Mouse (Mus musculus): ENCODE results near the gene Olfr1532-ps1. TPM values are rescaled to one million over a fixed set of nuclear protein-coding genes. Genes with fewer than 3 reads are reported as not detected.

The Olfr1532-ps1 gene
- polyA plus RNA-seq (2012; rRNA removed), result not detected in 2 replicates

DNA sequence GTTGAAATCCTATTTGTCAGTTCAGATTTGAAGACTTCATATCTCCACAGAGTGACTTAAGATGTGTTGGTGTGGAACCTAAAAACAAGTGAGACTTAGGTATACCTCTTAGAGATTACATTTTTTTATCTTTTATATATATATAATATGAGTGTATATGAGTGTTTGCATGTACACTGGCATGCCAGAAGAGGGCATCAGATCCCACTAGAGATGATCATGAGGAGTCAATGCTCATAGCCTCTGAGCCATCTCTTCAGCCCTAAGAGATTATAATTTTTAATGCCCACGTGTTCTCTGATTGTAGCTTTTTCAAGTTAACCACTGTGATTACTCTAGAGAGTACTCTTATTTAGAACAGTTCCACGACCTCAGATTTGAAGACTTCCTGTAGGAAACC lies at the start of gene Olfr1532-ps1:
Olfr1532-ps1 (plus strand) TSS at position 326 of the 400 bp plus-strand sequence.

DNA sequence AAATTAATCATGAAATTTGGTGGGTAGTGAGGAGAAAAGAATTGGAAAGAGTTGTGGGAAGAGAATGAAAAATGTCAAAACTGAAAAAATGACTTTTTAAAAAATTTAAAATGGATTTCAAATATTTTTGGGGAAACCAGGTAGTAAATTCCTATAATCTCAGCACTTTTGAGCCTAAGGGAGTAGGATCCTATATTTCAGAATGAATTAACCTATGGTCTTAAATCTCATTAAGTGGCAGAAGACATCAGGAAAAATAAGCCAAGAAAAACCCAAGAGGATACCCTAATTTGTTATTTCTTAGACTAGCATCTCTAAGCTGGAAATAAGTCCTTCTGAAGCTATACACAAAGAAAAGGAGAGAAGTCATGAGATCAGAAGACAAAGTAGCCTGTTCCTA lies 44.9 kb upstream of the Olfr1532-ps1 start, which contains the start of gene Olfr704:
Olfr704 (plus strand) TSS at position 301 of the 400 bp plus-strand sequence.

DNA sequence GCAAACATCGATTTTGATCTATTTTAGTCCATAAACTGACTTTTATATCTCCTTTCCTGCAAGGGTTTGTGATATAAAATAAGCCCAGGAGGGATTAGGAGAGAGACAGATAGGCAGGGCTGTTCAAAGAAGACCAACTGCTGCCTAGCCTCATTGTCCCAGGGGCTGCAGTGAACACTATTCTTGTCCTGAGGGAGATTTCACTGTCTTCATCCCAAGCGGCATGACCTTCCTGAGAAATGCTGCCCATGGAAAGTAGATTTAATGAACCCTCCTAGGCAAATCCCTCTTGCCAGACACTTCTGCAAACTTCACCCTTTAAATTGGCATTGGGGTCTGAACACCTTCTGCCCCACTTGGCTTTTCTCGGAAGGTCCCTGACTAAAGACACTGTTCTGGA lies 31.0 kb upstream of the Olfr1532-ps1 start, which contains the start of gene Olfr705:
Olfr705 (minus strand) TSS at position 101 of the 400 bp plus-strand sequence.

DNA sequence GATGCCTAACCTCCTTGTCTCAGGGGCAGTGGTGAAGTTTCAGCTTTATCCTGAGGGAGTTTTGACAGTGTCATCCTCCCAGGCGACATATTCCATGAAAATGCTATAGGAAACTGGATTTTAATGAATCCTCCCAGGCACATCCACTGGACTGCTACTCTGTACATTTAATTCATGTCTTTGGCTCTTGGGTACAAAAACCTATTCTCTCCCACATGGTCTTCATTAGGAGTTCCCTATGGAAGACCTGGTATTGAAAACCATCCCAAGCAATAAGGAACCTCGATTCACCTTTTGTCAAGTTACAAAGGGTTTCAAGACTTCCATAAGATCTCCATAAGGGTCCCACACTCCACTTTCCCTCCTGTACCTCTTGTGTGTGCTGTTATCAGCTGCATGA lies 19.7 kb upstream of the Olfr1532-ps1 start, which contains the start of gene Olfr706:
Olfr706 (minus strand) TSS at position 101 of the 400 bp plus-strand sequence.

DNA sequence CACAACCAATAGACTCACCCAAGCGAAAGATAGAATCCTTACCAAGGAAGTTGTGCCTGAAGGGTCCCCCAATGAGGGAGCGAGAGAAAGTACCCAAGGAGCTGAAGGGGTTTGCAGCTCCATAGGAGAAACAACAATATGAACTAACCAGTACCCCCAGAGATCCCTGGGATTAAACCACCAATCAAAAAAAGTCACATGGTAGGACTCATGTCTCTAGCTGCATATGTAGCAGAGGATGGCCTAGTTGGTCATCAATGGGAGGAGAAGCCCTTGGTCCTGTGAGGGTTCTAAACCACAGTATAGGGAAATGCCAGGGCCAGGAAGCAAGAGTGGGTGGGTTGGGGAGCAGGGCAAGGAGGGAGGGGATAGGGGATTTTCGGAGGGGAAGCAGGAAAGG lies 6.7 kb upstream of the Olfr1532-ps1 start, which contains the start of gene Olfr707:
Olfr707 (minus strand) TSS at position 101 of the 400 bp plus-strand sequence.

DNA sequence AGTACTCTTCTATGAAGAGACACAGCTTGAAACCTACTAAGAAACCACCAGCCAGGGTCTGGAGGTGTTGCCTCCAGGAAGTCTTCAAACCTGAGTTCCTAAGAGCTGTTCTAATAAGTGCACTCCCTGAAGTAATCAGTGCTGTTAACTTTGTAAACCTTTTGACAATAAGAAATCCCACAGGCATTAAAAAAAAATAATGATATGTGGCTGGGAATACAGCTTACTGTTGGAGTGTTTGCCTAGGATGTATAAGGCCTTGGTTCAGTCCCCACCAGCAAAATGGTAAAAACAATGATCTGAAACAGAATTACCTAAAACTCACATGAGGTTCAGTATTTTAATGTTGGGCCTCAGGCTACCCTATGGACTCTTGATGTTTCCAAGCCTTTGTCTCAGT lies 24.3 kb downstream of the Olfr1532-ps1 start, which contains the start of gene Olfr709-ps1:
Olfr709-ps1 (minus strand) TSS at position 101 of the 400 bp plus-strand sequence.

DNA sequence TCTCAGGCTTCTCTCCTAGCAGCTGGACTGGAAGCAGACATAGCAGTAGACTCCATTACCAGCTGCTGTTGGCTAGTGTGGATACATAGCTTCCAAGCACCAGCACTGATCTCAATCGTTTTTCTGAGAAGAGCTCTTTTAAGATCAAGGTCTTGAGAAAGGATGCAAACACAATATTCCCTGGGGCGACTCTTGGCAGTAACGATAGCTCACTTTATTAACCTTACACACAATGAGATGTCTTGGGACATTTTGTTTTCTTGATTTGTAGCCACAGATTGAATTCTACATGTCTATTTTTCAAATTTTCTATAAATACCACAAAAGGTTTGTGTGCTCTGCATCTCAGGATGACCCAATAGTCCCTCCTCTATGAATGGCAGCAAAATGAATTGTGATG lies 40.4 kb downstream of the Olfr1532-ps1 start, which contains the start of gene Olfr710:
Olfr710 (minus strand) TSS at position 101 of the 400 bp plus-strand sequence.

DNA sequence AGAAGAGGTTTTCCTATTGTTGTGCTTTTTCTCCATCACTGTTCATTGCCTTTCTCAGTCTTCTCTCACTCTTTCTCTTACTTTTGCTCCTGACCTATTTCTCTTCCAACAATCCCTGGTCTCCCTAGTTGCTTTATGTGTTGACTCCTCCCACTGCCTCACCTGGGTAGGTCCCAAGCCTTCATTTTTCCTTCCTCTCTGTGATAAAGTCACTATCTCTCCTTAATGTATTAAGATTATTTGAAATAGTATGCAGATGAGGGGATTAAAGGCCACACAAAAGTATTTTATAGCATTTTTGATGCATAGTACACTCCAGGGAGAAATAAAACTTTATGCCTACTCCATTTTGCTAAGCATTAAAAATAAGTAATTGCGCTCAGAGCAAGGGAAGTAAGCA lies 56.0 kb downstream of the Olfr1532-ps1 start, which contains the start of gene Olfr6:
Olfr6 (minus strand) TSS at position 101 of the 400 bp plus-strand sequence.

Other genes with a start within 250 kb of the Olfr1532-ps1 start
- gene Olfr693, start 227.4 kb upstream of the Olfr1532-ps1 start, polyA plus RNA-seq (2012; rRNA removed), result not detected in 2 replicates
- not detected in 2 replicates for gene Olfr694, start 216.2 kb upstream of the Olfr1532-ps1 start, polyA plus RNA-seq (2012; rRNA removed)
- not detected in 2 replicates for gene Olfr695, start 191.6 kb upstream of the Olfr1532-ps1 start, polyA plus RNA-seq (2012; rRNA removed)
- gene Olfr697, start 165.6 kb upstream of the Olfr1532-ps1 start, polyA plus RNA-seq (2012; rRNA removed), result not detected in 2 replicates
- gene Olfr698, start 152.6 kb upstream of the Olfr1532-ps1 start, polyA plus RNA-seq (2012; rRNA removed), result not detected in 2 replicates
- gene Olfr699, start 114.8 kb upstream of the Olfr1532-ps1 start, polyA plus RNA-seq (2012; rRNA removed), result not detected in 2 replicates
- not detected in 2 replicates for gene Olfr700, start 99.2 kb upstream of the Olfr1532-ps1 start, polyA plus RNA-seq (2012; rRNA removed)
- not detected in 2 replicates for gene Olfr701, start 93.9 kb upstream of the Olfr1532-ps1 start, polyA plus RNA-seq (2012; rRNA removed)
- not detected in 2 replicates for gene Olfr702, start 74.1 kb upstream of the Olfr1532-ps1 start, polyA plus RNA-seq (2012; rRNA removed)
- gene Olfr703, start 64.6 kb upstream of the Olfr1532-ps1 start, polyA plus RNA-seq (2012; rRNA removed), result not detected in 2 replicates
- not detected in 2 replicates for gene Olfr704, start 44.8 kb upstream of the Olfr1532-ps1 start, polyA plus RNA-seq (2012; rRNA removed)
- not detected in 2 replicates for gene Olfr705, start 31.1 kb upstream of the Olfr1532-ps1 start, polyA plus RNA-seq (2012; rRNA removed)
- not detected in 2 replicates for gene Olfr706, start 19.8 kb upstream of the Olfr1532-ps1 start, polyA plus RNA-seq (2012; rRNA removed)
- not detected in 2 replicates for gene Olfr707, start 6.8 kb upstream of the Olfr1532-ps1 start, polyA plus RNA-seq (2012; rRNA removed)
- not detected in 2 replicates for gene Olfr709-ps1, start 24.2 kb downstream of the Olfr1532-ps1 start, polyA plus RNA-seq (2012; rRNA removed)
- not detected in 2 replicates for gene Olfr710, start 40.3 kb downstream of the Olfr1532-ps1 start, polyA plus RNA-seq (2012; rRNA removed)
- not detected in 2 replicates for gene Olfr6, start 55.9 kb downstream of the Olfr1532-ps1 start, polyA plus RNA-seq (2012; rRNA removed)
- gene Olfr711, start 67.5 kb downstream of the Olfr1532-ps1 start, polyA plus RNA-seq (2012; rRNA removed), result not detected in 2 replicates
- not detected in 2 replicates for gene Olfr2, start 98.1 kb downstream of the Olfr1532-ps1 start, polyA plus RNA-seq (2012; rRNA removed)
- gene Olfr713, start 123.2 kb downstream of the Olfr1532-ps1 start, polyA plus RNA-seq (2012; rRNA removed), result not detected in 2 replicates
- gene Olfr714, start 163.0 kb downstream of the Olfr1532-ps1 start, polyA plus RNA-seq (2012; rRNA removed), result not detected in 2 replicates
- not detected in 2 replicates for gene Olfr17, start 185.2 kb downstream of the Olfr1532-ps1 start, polyA plus RNA-seq (2012; rRNA removed)
- not detected in 2 replicates for gene Olfr715b, start 202.4 kb downstream of the Olfr1532-ps1 start, polyA plus RNA-seq (2012; rRNA removed)
- gene Olfr715, start 223.1 kb downstream of the Olfr1532-ps1 start, polyA plus RNA-seq (2012; rRNA removed), result not detected in 2 replicates
- not detected in 2 replicates for gene Olfr716, start 230.3 kb downstream of the Olfr1532-ps1 start, polyA plus RNA-seq (2012; rRNA removed)